Mouse (Mus musculus) liver, postnatal 0 days (tissue): ENCODE results near the gene Nbea. TPM values are rescaled to one million over a fixed set of nuclear protein-coding genes. Genes with fewer than 3 reads are reported as not detected.

Source experiments
- ATAC-seq: fragments of 200-750 bp; cut with Nextera tagmentation; 2 replicates; pipeline ENCODE4 v1.8.0; 2017; ENCODE audit warnings: mild to moderate bottlenecking, moderate library complexity
- DNase-seq: peaks from one replicate; pipeline ENCODE4 v3.0.0-alpha.2; 2016
- H3K27ac ChIP-seq: fragments of 300-500 bp; sonication (generic); 2 replicates; pipeline ENCODE4 v1.5.1; 2014; ENCODE audit warnings: antibody characterized with exemption, moderate library complexity, mild to moderate bottlenecking, low read depth
- H3K27me3 ChIP-seq: fragments of 300-500 bp; sonication (generic); 2 replicates; pipeline ENCODE4 v1.6.1; 2014; ENCODE audit warnings: low read length, control low read depth, mixed read lengths; ENCODE audit not compliant: insufficient read depth
- H3K36me3 ChIP-seq: fragments of 300-500 bp; sonication (generic); replicated peaks from 2 replicates; pipeline ENCODE4 v1.6.1; 2014; ENCODE audit warnings: mild to moderate bottlenecking, control low read depth, low read length, moderate library complexity, mixed read lengths; ENCODE audit not compliant: insufficient read depth
- H3K4me1 ChIP-seq: fragments of 300-500 bp; sonication (generic); 2 replicates; pipeline ENCODE4 v1.6.1; 2014; ENCODE audit warnings: antibody characterized with exemption, mild to moderate bottlenecking, control low read depth; ENCODE audit not compliant: insufficient read depth
- H3K4me2 ChIP-seq: fragments of 300-500 bp; sonication (generic); 2 replicates; pipeline ENCODE4 v1.6.1; 2014; ENCODE audit warnings: low read depth, mild to moderate bottlenecking, low read length, moderate library complexity, mixed read lengths
- H3K4me3 ChIP-seq: fragments of 300-500 bp; sonication (generic); 2 replicates; pipeline ENCODE4 v1.5.1; 2014; ENCODE audit warnings: low read depth, low read length
- H3K9ac ChIP-seq: fragments of 300-500 bp; sonication (generic); replicated peaks from 2 replicates; pipeline ENCODE4 v1.6.1; 2014; ENCODE audit warnings: mild to moderate bottlenecking, moderate library complexity
- H3K9me3 ChIP-seq: fragments of 300-500 bp; sonication (generic); 2 replicates; pipeline ENCODE4 v1.6.1; 2016; ENCODE audit warnings: mild to moderate bottlenecking, control low read depth, low read length, mixed read lengths
- CTCF ChIP-seq: sonication (generic); IDR thresholded peaks from 2 replicates; pipeline ENCODE4 v1.5.1; 2016; ENCODE audit warnings: antibody characterized with exemption, low read depth
- EP300 ChIP-seq: IDR thresholded peaks from 2 replicates; pipeline ENCODE4 v1.6.1; 2016; ENCODE audit warnings: antibody characterized with exemption, low read depth, mild to moderate bottlenecking
- WGBS: fragments of 180-500 bp; shearing (Covaris S2); extraction: QIAGEN DNeasy Blood & Tissue Kit; methylation state at CpG from one replicate; pipeline ENCODE4 v1.1.7; 2014; ENCODE audit not compliant: insufficient replicate concordance; 5-methylcytosine and 5-hydroxymethylcytosine counted together
- polyA plus RNA-seq: library from polyadenylated mRNA; unstranded; fragments of >200 nt; fragmentation: Nextera tagmentation; extraction: Ambion mirVana; gene quantifications from 2 replicates; pipeline ENCODE4 v1.2.1, GENCODE M21; 2015

The Nbea gene
- polyA plus RNA-seq, 1 experiment from 2014 or later, result 0.81 TPM

DNA sequence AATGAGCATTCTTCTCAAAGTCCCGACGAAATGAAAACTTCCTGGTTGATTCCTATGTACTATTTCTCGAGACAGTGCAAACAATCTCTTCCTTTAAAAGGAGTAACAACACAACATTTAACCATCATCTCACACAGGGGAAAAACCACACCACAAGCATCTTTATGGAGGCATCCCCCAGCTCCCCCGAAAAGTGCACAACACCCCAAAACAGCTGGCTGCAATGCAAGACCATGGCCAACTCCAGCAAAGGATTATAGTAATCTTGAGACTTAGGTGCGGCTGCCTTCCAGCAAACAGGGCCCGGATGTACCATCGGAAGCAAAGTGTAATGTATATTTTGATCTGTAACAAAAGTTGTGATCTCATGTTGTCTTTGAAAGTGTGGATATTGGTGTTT, 399.4 kb downstream of the Nbea start:
- DNase-seq (no peak), ATAC-seq (no peak)
- no peaks in the 10 kb centered on the region for H3K9me3 ChIP-seq
- H3K27ac ChIP-seq, result no peak overlapping the region
- 15% methylated on average over 7 of the region's 7 CpGs for WGBS
- no peaks in the 10 kb centered on the region for H3K36me3 ChIP-seq
- no peak overlapping the region for H3K9ac ChIP-seq
- 0 out of 2 replicates have a peak overlapping the region, but pooled peaks have one; percentile 64 for H3K4me2 ChIP-seq
- peaks cover 84% of the 10 kb centered on the region for H3K27me3 ChIP-seq
- TF ChIP-seq CTCF, result no peak
- TF ChIP-seq EP300, result no peak
- H3K4me3 ChIP-seq, result peak overlapping the region; percentile 34; the same call in 1 of the 2 replicates
- peaks cover 4% of the 10 kb centered on the region; the same call in 1 of the 2 replicates for H3K4me1 ChIP-seq

DNA sequence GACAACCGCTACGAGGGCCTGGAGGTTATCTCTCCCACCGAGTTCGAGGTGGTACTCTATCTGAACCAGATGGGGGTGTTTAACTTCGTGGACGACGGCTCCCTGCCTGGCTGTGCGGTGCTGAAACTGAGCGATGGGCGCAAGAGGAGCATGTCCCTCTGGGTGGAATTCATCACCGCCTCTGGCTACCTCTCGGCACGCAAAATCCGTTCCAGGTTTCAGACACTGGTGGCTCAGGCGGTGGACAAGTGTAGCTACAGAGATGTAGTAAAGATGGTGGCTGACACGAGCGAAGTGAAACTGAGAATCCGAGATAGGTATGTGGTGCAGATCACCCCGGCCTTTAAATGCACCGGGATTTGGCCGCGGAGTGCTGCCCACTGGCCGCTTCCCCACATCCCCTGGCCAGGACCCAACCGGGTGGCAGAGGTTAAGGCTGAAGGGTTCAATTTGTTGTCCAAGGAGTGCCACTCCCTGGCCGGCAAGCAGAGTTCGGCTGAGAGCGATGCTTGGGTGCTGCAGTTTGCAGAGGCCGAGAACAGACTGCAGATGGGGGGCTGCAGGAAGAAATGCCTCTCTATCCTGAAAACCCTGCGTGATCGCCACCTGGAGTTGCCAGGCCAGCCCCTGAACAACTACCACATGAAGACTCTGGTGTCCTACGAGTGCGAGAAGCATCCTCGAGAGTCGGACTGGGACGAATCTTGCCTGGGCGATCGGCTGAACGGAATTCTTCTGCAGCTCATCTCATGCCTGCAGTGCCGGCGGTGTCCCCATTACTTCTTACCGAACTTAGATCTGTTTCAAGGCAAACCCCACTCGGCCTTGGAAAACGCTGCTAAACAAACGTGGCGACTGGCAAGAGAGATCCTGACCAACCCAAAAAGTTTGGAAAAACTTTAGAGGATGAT, 400.1 kb downstream of the Nbea start:
- H3K9me3 ChIP-seq, result no peaks in the 10 kb centered on the region
- no peak overlapping the region for H3K9ac ChIP-seq
- peak overlapping the region; percentile 64 for H3K4me2 ChIP-seq
- peaks cover 86% of the 10 kb centered on the region for H3K27me3 ChIP-seq
- 7% methylated on average over 45 of the region's 45 CpGs for WGBS
- TF ChIP-seq EP300 (no peak), CTCF (no peak)
- DNase-seq (no peak), ATAC-seq (no peak)
- H3K36me3 ChIP-seq, result no peaks in the 10 kb centered on the region
- peaks cover 4% of the 10 kb centered on the region; the same call in 1 of the 2 replicates for H3K4me1 ChIP-seq
- peak overlapping the region; percentile 34 for H3K4me3 ChIP-seq
- H3K27ac ChIP-seq, result no peak overlapping the region

DNA sequence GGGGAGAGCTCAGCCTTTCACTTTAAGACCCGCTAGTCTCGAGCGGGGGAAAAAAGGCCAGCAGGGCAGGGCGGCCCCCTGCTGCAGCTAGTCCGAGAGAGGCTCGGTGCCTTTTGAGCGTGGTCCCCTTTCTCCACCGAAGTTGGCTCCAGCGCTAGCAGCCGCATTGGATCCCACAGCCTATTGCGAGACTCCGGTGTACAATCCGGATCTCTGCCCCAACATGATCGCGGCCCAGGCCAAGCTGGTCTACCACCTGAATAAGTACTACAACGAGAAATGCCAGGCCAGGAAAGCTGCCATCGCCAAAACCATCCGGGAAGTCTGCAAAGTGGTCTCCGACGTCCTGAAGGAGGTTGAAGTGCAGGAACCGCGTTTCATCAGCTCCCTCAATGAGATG, 400.7 kb downstream of the Nbea start:
- peaks cover 84% of the 10 kb centered on the region for H3K27me3 ChIP-seq
- no peaks in the 10 kb centered on the region for H3K36me3 ChIP-seq
- peaks cover 4% of the 10 kb centered on the region; the same call in 1 of the 2 replicates for H3K4me1 ChIP-seq
- no peak overlapping the region for H3K27ac ChIP-seq
- H3K4me2 ChIP-seq, result peak overlapping the region; percentile 64
- DNase-seq (peak; percentile 25), ATAC-seq (no peak)
- TF ChIP-seq EP300 (no peak), CTCF (no peak)
- H3K9me3 ChIP-seq, result no peaks in the 10 kb centered on the region
- 5% methylated on average over 22 of the region's 22 CpGs for WGBS
- H3K9ac ChIP-seq, result no peak overlapping the region
- H3K4me3 ChIP-seq, result peak overlapping the region; percentile 34

DNA sequence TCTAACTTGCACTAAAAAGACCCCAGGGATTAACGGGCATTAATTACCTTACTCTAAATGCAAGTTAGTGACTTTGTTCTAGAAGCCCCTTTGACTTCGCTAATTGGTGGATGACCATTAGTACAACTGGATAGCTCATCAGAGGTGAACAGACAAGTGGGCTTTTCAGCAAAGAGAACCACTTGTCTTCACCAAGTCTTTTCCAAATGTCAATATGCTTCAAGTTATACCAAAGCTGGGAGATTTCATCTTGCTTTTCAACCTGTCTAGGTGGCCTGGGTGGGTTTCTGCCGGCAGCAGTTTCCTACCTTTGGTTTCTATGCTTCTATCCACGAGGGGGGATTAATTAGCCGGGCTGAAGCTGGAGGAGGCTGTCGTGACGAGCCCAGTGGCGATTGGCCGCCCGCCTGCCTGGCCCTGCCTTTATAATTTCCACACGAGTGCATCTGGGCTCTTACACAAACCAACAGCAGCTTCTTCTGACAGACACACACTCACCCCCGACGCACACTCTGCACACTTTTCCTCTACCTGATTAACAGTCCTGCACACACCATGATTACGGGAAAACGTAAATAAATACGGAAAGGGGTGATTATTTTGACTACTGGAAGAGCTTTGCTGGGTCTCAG, 401.3 kb downstream of the Nbea start, which contains the start of gene Mab21l1:
Gene Mab21l1 (plus strand): TSS at position 455 of the 632 bp plus-strand sequence.
- H3K4me2 ChIP-seq, result peak within 1 kb of the TSS; percentile 64
- no peaks in the 10 kb centered on the region for H3K4me1 ChIP-seq
- no peaks in the 10 kb centered on the region for H3K36me3 ChIP-seq
- TF ChIP-seq EP300 (no peak), CTCF (no peak)
- no peak within 1 kb of the TSS for H3K9ac ChIP-seq
- no peaks in the 10 kb centered on the region for H3K9me3 ChIP-seq
- 15% methylated on average over 16 of the region's 16 CpGs for WGBS
- ATAC-seq (no peak), DNase-seq (no peak)
- H3K27me3 ChIP-seq, result peaks cover 79% of the 10 kb centered on the region
- H3K27ac ChIP-seq, result no peak within 1 kb of the TSS
- peak within 1 kb of the TSS; percentile 34 for H3K4me3 ChIP-seq

DNA sequence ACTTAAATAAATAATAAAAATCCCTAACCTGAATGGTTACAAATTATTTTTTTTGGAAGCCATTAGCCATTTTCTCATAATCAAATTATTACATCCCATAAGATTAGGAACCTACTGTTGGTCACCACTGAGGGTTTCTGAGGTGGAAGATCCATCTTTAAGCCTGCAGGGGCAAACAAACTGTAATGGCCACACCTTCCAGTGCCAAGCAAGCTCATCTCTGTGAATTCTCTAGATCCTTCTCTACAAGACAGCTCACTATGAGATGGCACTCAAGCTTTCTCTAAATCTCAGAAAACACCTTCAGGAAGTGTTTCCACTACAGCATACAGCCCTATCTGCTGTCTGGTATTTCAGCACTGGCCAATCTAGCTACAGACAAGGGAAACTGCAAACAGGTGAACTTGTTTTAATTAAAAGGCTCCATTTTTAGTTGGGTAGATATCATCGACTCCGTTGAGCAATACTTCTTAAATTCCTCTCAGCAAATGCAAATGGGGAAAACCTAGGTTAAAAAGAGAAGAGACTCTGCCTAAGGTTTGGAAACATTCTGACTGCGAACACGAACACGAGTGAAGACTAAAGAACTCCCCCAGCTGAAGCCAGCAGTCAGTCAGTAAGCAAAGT, 402.0 kb downstream of the Nbea start:
- Histone ChIP-seq H3K4me2 (no peak overlapping the region), H3K36me3 (no peaks in the 10 kb centered on the region), H3K4me3 (no peak overlapping the region), H3K9ac (no peak overlapping the region), H3K27ac (no peak overlapping the region), H3K4me1 (no peaks in the 10 kb centered on the region), H3K9me3 (no peaks in the 10 kb centered on the region), H3K27me3 (peaks cover 72% of the 10 kb centered on the region)
- WGBS, result 22% methylated on average over 5 of the region's 5 CpGs
- no peak for ATAC-seq
- TF ChIP-seq EP300, result no peak
- TF ChIP-seq CTCF, result no peak
- DNase-seq, result no peak
